Mouse (Mus musculus): ENCODE results near the gene Lrrk1. TPM values are rescaled to one million over a fixed set of nuclear protein-coding genes. Genes with fewer than 3 reads are reported as not detected.

Lrrk1 gene
- polyA plus RNA-seq, 2 experiments from 2014 or later = 2.3 to 5.7 TPM

GRCm38 (mm10) chr7:66249426-66249825 lies 138.7 kb downstream of the Lrrk1 start:
- no peak for ATAC-seq

DNA sequence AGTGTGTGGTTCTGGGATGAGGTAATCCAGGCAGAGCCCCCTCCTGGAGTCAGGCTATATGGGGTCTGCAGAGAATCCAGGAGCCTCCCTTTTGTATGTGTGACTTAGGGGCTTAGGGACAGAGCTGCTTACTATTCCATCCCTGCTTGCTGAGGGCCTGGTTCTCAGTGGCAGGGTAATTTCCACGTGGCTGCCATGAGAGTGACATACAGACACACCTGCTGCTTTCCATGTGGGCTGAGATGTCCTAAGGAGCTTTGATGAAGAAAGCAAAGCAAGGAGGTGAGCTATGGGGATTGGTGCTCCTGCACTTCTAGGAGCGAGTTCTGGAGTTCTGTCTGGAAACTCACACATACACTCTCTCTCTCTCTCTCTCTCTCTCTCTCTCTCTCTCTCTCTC lies 139.1 kb downstream of the Lrrk1 start:
- ATAC-seq = no peak

DNA sequence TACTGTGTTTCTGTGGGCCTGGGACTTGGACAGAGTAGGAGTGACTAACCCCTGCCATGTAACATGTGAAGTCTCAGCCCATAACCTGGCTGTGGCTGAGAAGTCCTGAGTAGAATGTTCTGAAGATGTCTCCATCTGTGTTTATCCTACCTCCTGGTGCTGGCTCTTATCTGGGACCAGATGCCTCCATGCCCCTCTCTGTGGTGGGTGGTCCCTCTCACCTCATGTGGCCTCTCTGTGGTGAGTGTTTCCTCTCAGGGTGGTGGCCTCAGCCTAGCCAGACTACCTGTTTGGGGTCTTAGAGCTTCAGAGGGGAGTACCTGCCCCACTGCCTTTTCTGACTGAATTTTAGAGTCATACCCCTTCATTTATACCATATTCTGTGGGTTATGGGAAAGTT lies 139.9 kb downstream of the Lrrk1 start:
- ATAC-seq = no peak

DNA sequence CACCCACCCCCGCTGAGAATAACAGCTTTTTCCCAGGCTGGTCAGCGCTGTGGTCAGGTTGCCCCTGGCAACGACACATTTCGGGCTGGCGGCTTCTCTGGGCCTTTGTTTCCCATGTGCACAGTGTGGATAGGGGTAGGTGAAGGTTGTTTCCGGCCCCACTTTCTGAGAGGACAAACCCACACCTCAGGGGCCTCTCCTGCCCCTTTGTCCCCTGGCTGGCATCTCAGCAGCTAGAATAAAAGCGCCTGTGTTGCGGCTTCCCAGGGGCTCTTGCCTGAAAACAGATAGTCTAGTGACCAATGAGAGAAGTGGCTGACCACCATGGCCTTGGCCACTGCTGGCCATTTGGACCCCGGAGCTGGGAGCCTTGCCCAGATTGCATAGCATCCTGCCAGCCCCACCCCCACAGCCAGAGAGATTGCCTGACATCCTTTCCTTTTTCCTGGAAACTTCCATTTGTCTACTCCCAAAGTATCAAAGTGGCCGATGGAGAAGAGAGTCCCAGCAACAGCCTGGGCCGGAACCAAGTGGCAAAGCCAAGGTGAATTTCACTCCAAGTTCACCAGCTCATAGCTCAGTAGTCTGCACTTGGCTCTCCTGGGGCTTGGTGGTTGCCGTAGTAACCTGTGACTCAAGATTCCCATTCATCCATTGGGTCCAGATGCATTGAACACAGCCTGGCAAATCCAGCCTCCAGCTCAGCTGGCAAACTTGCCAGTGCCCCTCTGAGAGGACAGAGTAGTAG lies 140.7 kb downstream of the Lrrk1 start:
- ATAC-seq = no peak

- ATAC-seq = no peak
Measured at GRCm38 (mm10) chr7:66246716-66247235, 141.4 kb downstream of the Lrrk1 start.

- ATAC-seq = no peak
Measured at GRCm38 (mm10) chr7:66245646-66246045, 142.5 kb downstream of the Lrrk1 start.

GRCm38 (mm10) chr7:66243766-66244325 lies 144.3 kb downstream of the Lrrk1 start:
- no peak for ATAC-seq

DNA sequence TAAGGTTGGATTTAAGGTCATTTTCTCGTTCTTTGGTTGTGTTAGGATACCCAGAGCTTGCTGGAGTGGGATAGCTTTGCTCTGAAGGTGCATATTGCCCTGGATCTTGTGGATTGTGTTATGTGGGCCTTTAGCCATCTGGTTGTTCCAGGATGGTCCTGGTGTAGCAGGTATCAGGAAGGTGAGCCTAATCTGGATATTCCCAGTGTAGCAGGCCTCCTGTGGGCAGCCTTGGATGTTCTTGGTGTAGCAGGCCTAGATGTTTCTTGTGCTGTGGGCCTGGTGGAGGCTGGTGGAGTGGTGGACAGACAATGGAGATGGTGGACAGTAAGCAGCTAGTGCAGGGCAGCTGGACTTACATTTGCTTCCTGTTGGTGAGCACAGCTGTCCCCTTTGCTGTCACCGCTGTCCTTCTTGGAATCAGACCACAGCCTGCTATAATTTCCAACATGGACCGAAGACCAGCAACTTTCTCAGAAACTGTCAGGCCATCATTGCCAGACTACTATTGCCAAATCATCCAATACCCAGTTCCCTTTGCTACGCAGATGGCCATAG lies 146.2 kb downstream of the Lrrk1 start:
- no peak for ATAC-seq

GRCm38 (mm10) chr7:66238157-66238556 lies 150.0 kb downstream of the Lrrk1 start:
- no peak for ATAC-seq

DNA sequence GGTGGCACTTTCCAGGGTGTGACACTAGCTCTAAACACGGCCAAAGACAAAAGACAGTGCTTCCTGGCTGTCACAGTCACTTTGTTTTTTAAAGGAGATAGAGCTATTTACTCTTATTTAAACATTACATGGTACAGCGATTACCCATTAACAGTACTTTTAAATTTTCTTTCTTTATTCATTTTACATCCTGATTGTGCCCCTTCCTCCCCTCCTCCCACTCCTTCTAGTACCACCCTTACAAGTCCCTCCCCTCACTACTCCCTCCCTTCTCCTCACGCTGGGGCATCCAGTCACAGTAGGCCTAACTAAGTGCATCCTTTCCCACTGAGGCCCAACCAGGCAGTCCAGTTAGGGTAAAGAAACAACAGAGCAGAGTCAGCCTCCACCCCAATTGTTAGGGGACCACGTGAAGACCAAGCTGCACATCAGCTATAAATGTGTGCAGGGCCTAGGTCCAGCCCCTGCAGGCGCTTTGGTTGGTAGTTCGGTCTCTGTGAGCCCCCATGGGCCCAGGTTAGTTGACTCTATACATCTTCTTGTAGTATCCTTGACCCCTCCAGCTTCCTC lies 154.1 kb downstream of the Lrrk1 start:
- peak; percentile 17 for ATAC-seq

DNA sequence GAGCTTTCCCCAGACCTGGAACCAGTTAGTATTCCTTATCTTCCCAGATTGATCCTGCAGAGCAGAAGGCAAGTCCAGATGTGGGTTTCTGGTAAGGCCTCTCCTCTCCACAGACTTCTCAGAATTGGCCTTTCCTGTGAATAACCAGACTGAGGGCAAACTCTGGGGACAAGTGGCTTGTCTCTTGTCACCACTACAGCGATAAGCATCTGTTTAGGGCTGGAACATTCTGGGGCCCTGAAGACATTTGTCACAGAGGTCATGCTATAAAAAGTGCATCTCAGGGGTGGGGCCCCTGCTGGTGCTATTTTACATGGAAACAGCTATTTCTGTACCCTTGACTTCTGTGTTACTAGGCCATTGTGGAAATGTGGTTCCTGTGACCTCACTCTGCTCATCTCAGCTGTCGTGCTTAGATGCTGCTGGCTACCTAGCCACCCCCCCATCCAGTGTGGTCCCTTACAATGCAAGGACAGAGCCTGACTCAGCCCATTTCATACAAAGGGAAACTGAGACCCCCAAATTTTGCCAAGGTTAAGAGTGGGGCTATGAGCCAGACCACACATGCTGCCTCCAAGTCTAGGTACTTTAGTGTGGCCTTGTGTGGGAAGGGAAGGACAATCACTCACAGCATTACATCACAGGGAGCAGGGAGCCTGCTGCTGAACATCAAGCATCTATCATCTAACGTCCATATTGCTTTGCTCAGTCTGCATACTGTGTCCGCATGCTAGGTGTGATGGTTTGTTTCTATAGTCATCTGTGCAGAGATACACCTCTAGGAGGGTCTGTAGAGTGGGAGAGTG lies 154.8 kb downstream of the Lrrk1 start:
- ATAC-seq = peak; percentile 87

GRCm38 (mm10) chr7:66231861-66232260 lies 156.3 kb downstream of the Lrrk1 start:
- ATAC-seq = no peak

- no peak for ATAC-seq
Measured at GRCm38 (mm10) chr7:66230638-66231550, 157.3 kb downstream of the Lrrk1 start.

DNA sequence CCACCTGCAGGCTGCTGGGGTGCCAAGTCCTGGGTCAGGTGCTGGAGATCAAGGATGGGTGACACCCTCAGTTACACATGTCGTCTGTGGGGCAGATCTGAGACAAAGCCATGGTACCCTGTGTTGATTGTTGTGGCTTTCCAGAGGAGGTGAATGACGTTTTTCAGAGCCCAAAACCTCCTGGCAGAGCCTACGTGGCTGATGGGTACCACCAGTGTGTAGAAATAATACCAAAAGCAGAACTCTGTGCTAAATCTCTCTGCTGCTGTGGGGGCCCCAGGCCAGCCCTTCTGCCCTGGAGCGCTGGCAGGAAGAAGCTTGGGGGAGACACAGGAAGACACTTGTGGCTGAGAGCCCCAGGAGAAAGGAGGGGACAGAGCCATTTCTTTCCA lies 157.9 kb downstream of the Lrrk1 start:
- no peak for ATAC-seq

DNA sequence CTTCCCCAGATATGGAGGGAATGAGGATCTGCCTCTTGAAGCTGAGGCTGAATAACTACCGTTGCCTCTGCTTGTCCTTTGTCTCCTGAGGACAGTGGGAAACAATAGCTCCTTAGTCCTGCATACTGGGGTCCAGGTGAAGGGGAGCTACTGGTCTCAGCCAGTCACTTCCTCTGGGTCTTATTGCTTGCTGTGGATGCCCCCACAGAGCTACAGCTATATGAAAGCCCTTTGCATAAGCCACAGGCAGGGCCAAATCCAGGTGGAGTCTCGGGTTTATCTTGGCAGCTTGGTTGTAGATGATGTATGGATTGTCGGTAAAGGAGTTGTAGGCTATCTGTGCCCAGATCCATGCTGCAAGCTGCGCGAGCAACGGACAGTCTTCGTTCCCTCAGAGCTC lies 158.7 kb downstream of the Lrrk1 start:
- no peak for ATAC-seq

DNA sequence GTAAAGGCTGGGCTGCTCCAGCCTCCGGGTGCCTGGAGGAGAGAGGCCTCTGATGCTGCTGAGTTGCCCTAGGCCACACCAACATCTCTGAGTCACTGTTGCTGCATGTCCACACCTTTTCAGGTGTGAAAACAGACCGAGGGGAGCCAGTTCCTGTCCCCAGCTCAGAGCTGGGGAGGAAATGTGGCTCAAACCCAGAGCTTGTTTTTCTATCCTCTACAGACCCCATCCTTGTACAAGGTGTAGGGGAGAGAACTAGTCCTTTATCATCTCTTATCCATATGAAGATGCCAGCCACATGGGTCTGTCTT lies 159.6 kb downstream of the Lrrk1 start:
- no peak for ATAC-seq

DNA sequence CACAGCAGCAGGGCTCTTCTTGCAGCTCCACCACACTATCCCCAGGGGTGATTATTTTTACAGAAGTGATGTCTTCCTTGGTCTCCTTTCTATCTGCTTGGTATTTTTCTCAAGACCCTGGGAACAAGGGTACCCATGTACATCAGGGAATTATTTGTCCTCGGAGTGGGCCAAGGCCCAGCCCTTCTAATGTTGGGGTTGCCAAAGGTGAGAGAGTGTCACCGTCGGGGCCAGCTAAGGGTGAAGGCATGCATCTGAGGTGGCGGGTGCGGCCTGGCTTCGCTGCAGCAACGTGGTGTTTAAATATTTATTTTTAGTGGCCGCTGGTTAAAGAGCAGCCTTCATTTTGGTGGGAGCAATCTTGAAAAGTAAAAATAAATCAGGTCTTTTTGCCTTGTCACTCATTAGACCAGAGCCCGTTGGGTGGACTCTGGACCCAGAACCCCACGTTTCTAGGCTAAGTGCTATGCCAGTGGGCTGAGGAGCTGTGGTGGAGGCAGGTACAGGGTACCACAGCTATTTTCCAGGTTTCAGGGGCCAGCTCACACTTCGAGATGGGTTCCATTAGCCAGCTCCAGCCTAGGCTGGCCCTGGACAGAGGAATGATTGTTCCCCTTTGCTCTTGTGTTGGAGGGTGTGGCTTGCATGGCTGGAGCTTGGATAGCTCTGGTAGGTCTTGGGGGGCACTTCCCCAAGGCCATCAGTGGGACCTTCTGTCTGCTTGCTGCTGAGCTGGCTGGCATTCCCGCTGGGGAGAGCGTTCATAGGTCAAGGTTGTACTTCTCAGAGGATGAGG lies 160.1 kb downstream of the Lrrk1 start:
- no peak for ATAC-seq

DNA sequence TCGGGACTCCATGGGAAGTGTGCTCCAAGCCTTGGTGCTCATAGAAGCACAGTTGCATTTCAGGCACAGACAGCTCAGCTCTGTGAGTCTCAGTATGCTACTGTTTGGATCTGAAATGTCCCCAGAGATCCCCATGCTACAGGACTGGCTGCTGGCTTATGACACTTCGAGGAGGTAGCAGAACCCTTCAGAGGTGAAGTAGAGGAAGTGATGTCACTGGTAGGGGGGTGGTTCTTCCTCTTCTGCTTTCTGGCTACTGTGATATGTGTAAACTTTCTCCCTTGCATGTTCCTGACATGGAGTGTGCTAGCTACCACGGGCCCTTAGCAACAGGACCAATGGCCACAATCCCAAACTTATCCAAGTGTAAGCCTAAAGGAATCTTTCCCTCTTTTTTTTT lies 162.3 kb downstream of the Lrrk1 start:
- peak; percentile 60 for ATAC-seq

GRCm38 (mm10) chr7:66224541-66224940 lies 163.6 kb downstream of the Lrrk1 start:
- ATAC-seq = no peak

GRCm38 (mm10) chr7:66223731-66224130 lies 164.4 kb downstream of the Lrrk1 start:
- no peak for ATAC-seq

GRCm38 (mm10) chr7:66222621-66223091 lies 165.5 kb downstream of the Lrrk1 start:
- ATAC-seq = no peak

All from CD4-positive, CD25-positive, alpha-beta regulatory T cell, adult 4 months (primary cell).